Mouse (Mus musculus) limb, embryonic 15.5 days (tissue): ENCODE data around the gene Rxra. TPM values are rescaled to one million over a fixed set of nuclear protein-coding genes. Genes with fewer than 3 reads are reported as not detected.

Experiments used
- ATAC-seq: fragments of 200-750 bp; cut with Nextera tagmentation; 2 replicates; pipeline ENCODE4 v1.8.0; 2017; ENCODE audit warnings: low read depth, moderate TSS enrichment; ENCODE audit not compliant: insufficient number of reproducible peaks, low FRiP score, low TSS enrichment
- H3K27ac ChIP-seq: fragments of 300-500 bp; sonication (generic); 2 replicates; pipeline ENCODE4 v1.5.1; 2015; ENCODE audit warnings: moderate library complexity, mild to moderate bottlenecking, inconsistent platforms
- H3K27me3 ChIP-seq: fragments of 300-500 bp; sonication (generic); 2 replicates; pipeline ENCODE4 v1.6.1; 2015; ENCODE audit warnings: inconsistent platforms
- H3K36me3 ChIP-seq: fragments of 300-500 bp; sonication (generic); 2 replicates; pipeline ENCODE4 v1.6.1; 2015; ENCODE audit warnings: inconsistent platforms
- H3K4me1 ChIP-seq: fragments of 300-500 bp; sonication (generic); 2 replicates; pipeline ENCODE4 v1.6.1; 2015; ENCODE audit warnings: inconsistent platforms
- H3K4me2 ChIP-seq: fragments of 300-500 bp; sonication (generic); 2 replicates; pipeline ENCODE4 v1.6.1; 2015; ENCODE audit warnings: mild to moderate bottlenecking, inconsistent platforms
- H3K4me3 ChIP-seq: fragments of 300-500 bp; sonication (generic); 2 replicates; pipeline ENCODE4 v1.5.1; 2015; ENCODE audit warnings: mild to moderate bottlenecking, inconsistent platforms
- H3K9ac ChIP-seq: fragments of 300-500 bp; sonication (generic); 2 replicates; pipeline ENCODE4 v1.6.1; 2015; ENCODE audit warnings: inconsistent platforms
- H3K9me3 ChIP-seq: fragments of 300-500 bp; sonication (generic); 2 replicates; pipeline ENCODE4 v1.6.1; 2016; ENCODE audit warnings: inconsistent platforms
- WGBS: fragments of 180-500 bp; shearing (Covaris S2); methylation state at CpG from one replicate; pipeline ENCODE4 v1.1.7; 2015; 5-methylcytosine and 5-hydroxymethylcytosine counted together
- polyA plus RNA-seq: library from polyadenylated mRNA; unstranded; fragments of >200 nt; fragmentation: Nextera tagmentation; extraction: Ambion mirVana; gene quantifications from 2 replicates; pipeline ENCODE4 v1.2.1, GENCODE M21; 2015

Rxra gene
- polyA plus RNA-seq, 1 experiment from 2014 or later = 19.7 TPM

- Histone ChIP-seq H3K4me2 (peak overlapping the region; percentile 70), H3K4me3 (peak overlapping the region; percentile 88), H3K36me3 (no peaks in the 10 kb centered on the region), H3K4me1 (peaks cover 69% of the 10 kb centered on the region), H3K9me3 (no peaks in the 10 kb centered on the region), H3K9ac (peak overlapping the region; percentile 97), H3K27ac (peak overlapping the region; percentile 98), H3K27me3 (no peaks in the 10 kb centered on the region)
- ATAC-seq = peak; percentile 49
- under 1% methylated on average over 46 of the region's 106 CpGs for whole genome bisulfite sequencing
Observed at GRCm38 (mm10) chr2:27676478-27677325, 462 bp downstream of the Rxra start.

- Histone ChIP-seq H3K4me2 (peak overlapping the region; percentile 78), H3K27ac (peak overlapping the region; percentile 98), H3K4me3 (peak overlapping the region; percentile 88), H3K36me3 (no peaks in the 10 kb centered on the region), H3K27me3 (no peaks in the 10 kb centered on the region), H3K9me3 (no peaks in the 10 kb centered on the region), H3K4me1 (peaks cover 69% of the 10 kb centered on the region), H3K9ac (peak overlapping the region; percentile 97)
- no peak for ATAC-seq
- under 1% methylated on average over 75 of the region's 77 CpGs for WGBS
Observed at GRCm38 (mm10) chr2:27677411-27678310, 1.4 kb downstream of the Rxra start.

- Histone ChIP-seq H3K4me1 (peaks cover 71% of the 10 kb centered on the region), H3K27ac (peak overlapping the region; percentile 98), H3K36me3 (no peaks in the 10 kb centered on the region), H3K9me3 (no peaks in the 10 kb centered on the region), H3K4me2 (peak overlapping the region; percentile 78), H3K9ac (peak overlapping the region; percentile 97), H3K27me3 (no peaks in the 10 kb centered on the region), H3K4me3 (peak overlapping the region; percentile 88)
- 18% methylated on average over 4 of the region's 4 CpGs for WGBS
- no peak for ATAC-seq
Observed at GRCm38 (mm10) chr2:27678331-27678730, 2.1 kb downstream of the Rxra start.

GRCm38 (mm10) chr2:27678836-27679480, 2.7 kb downstream of the Rxra start:
- Histone ChIP-seq H3K4me2 (peak overlapping the region; percentile 78), H3K4me3 (peak overlapping the region; percentile 88), H3K27ac (peak overlapping the region; percentile 98), H3K4me1 (peaks cover 77% of the 10 kb centered on the region), H3K27me3 (no peaks in the 10 kb centered on the region), H3K9ac (peak overlapping the region; percentile 97), H3K36me3 (no peaks in the 10 kb centered on the region), H3K9me3 (no peaks in the 10 kb centered on the region)
- 28% methylated on average over 7 of the region's 7 CpGs for WGBS
- no peak for ATAC-seq

GRCm38 (mm10) chr2:27679621-27680025, 3.4 kb downstream of the Rxra start:
- H3K4me3 ChIP-seq = peak overlapping the region; percentile 88
- H3K4me1 ChIP-seq = peaks cover 83% of the 10 kb centered on the region
- H3K9me3 ChIP-seq = no peaks in the 10 kb centered on the region
- no peaks in the 10 kb centered on the region for H3K27me3 ChIP-seq
- peak overlapping the region; percentile 98 for H3K27ac ChIP-seq
- peak overlapping the region; percentile 78 for H3K4me2 ChIP-seq
- WGBS = 14% methylated on average over 3 of the region's 3 CpGs
- 0 out of 2 replicates have a peak overlapping the region, but pooled peaks have one; percentile 97 for H3K9ac ChIP-seq
- H3K36me3 ChIP-seq = no peaks in the 10 kb centered on the region
- ATAC-seq = no peak

GRCm38 (mm10) chr2:27680058-27680457, 3.8 kb downstream of the Rxra start:
- H3K9me3 ChIP-seq = no peaks in the 10 kb centered on the region
- 37% methylated on average over 6 of the region's 6 CpGs for WGBS
- peak overlapping the region; percentile 78 for H3K4me2 ChIP-seq
- H3K36me3 ChIP-seq = no peaks in the 10 kb centered on the region
- H3K27me3 ChIP-seq = no peaks in the 10 kb centered on the region
- H3K4me3 ChIP-seq = peak overlapping the region; percentile 88
- peaks cover 83% of the 10 kb centered on the region for H3K4me1 ChIP-seq
- peak overlapping the region; percentile 98 for H3K27ac ChIP-seq
- no peak for ATAC-seq
- H3K9ac ChIP-seq = no peak overlapping the region

GRCm38 (mm10) chr2:27680595-27680994, 4.4 kb downstream of the Rxra start:
- no peaks in the 10 kb centered on the region for H3K36me3 ChIP-seq
- no peak overlapping the region for H3K9ac ChIP-seq
- peak overlapping the region; percentile 78 for H3K4me2 ChIP-seq
- H3K27me3 ChIP-seq = no peaks in the 10 kb centered on the region
- H3K27ac ChIP-seq = peak overlapping the region; percentile 98
- H3K4me3 ChIP-seq = peak overlapping the region; percentile 88; the same call in 1 of the 2 replicates
- no peak for ATAC-seq
- H3K9me3 ChIP-seq = no peaks in the 10 kb centered on the region
- WGBS = 60% methylated on average over 4 of the region's 4 CpGs
- peaks cover 84% of the 10 kb centered on the region for H3K4me1 ChIP-seq

- no peaks in the 10 kb centered on the region for H3K36me3 ChIP-seq
- no peaks in the 10 kb centered on the region for H3K27me3 ChIP-seq
- H3K4me3 ChIP-seq = no peak overlapping the region
- 0 out of 2 replicates have a peak overlapping the region, but pooled peaks have one; percentile 15 for H3K4me2 ChIP-seq
- H3K4me1 ChIP-seq = peaks cover 84% of the 10 kb centered on the region
- peak overlapping the region; percentile 79 for H3K27ac ChIP-seq
- no peaks in the 10 kb centered on the region for H3K9me3 ChIP-seq
- H3K9ac ChIP-seq = 0 out of 2 replicates have a peak overlapping the region, but pooled peaks have one; percentile 10
- 69% methylated on average over 4 of the region's 4 CpGs for WGBS
- ATAC-seq = no peak
Observed at GRCm38 (mm10) chr2:27681426-27681825, 5.2 kb downstream of the Rxra start.

- Histone ChIP-seq H3K9ac (no peak overlapping the region), H3K9me3 (no peaks in the 10 kb centered on the region), H3K4me1 (peaks cover 89% of the 10 kb centered on the region), H3K27ac (peak overlapping the region; percentile 79), H3K36me3 (no peaks in the 10 kb centered on the region), H3K27me3 (no peaks in the 10 kb centered on the region), H3K4me3 (no peak overlapping the region), H3K4me2 (0 out of 2 replicates have a peak overlapping the region, but pooled peaks have one; percentile 15)
- no peak for ATAC-seq
- 32% methylated on average over 5 of the region's 5 CpGs for WGBS
Observed at GRCm38 (mm10) chr2:27682096-27682495, 5.9 kb downstream of the Rxra start.

- peaks cover 100% of the 10 kb centered on the region for H3K4me1 ChIP-seq
- peak overlapping the region; percentile 17; the same call in 1 of the 2 replicates for H3K9ac ChIP-seq
- no peak overlapping the region for H3K4me2 ChIP-seq
- no peak for ATAC-seq
- no peaks in the 10 kb centered on the region for H3K27me3 ChIP-seq
- H3K27ac ChIP-seq = peak overlapping the region; percentile 22
- no peaks in the 10 kb centered on the region for H3K9me3 ChIP-seq
- 50% methylated on average over 11 of the region's 11 CpGs for WGBS
- H3K4me3 ChIP-seq = no peak overlapping the region
- H3K36me3 ChIP-seq = no peaks in the 10 kb centered on the region
Observed at GRCm38 (mm10) chr2:27684017-27684657, 7.9 kb downstream of the Rxra start.

GRCm38 (mm10) chr2:27685917-27686316, 9.7 kb downstream of the Rxra start:
- no peaks in the 10 kb centered on the region for H3K36me3 ChIP-seq
- H3K9ac ChIP-seq = no peak overlapping the region
- 83% methylated on average over 4 of the region's 4 CpGs for WGBS
- no peak overlapping the region for H3K4me2 ChIP-seq
- no peak for ATAC-seq
- no peaks in the 10 kb centered on the region for H3K27me3 ChIP-seq
- no peak overlapping the region for H3K27ac ChIP-seq
- peaks cover 94% of the 10 kb centered on the region for H3K4me1 ChIP-seq
- H3K9me3 ChIP-seq = no peaks in the 10 kb centered on the region
- H3K4me3 ChIP-seq = no peak overlapping the region
